Mouse (Mus musculus) kidney, adult 2 months (tissue): ENCODE results near the gene Rora. TPM values are rescaled to one million over a fixed set of nuclear protein-coding genes. Genes with fewer than 3 reads are reported as not detected.
A peak's percentile ranks its signal among the peaks of the same experiment; 100 is the strongest.

Experiments used
- DNase-seq: peaks from one replicate; pipeline ENCODE4 v3.0.0; 2021
- H3K27ac ChIP-seq: fragments of 200-500 bp; 2 replicates; pipeline ENCODE4 v1.5.1; 2012; ENCODE audit warnings: low read depth, low read length, control low read depth, inconsistent platforms; ENCODE audit not compliant: insufficient read depth
- H3K27me3 ChIP-seq: fragments of 200-500 bp; replicated peaks from 2 replicates; pipeline ENCODE4 v1.6.1; 2012; ENCODE audit warnings: mild to moderate bottlenecking, moderate library complexity, low read length, inconsistent platforms; ENCODE audit not compliant: control insufficient read depth, insufficient read depth
- H3K36me3 ChIP-seq: fragments of 200-500 bp; 2 replicates; pipeline ENCODE4 v1.6.1; 2012; ENCODE audit warnings: mild to moderate bottlenecking, moderate library complexity, low read length, inconsistent platforms; ENCODE audit not compliant: control insufficient read depth, insufficient read depth
- H3K4me1 ChIP-seq: fragments of 200-500 bp; 2 replicates; pipeline ENCODE4 v1.6.1; 2011; ENCODE audit warnings: low read length; ENCODE audit not compliant: control insufficient read depth, insufficient read depth
- H3K4me3 ChIP-seq: fragments of 200-500 bp; 2 replicates; pipeline ENCODE4 v1.5.1; 2011; ENCODE audit warnings: mild to moderate bottlenecking, low read depth, low read length, control low read depth; ENCODE audit not compliant: insufficient read depth
- CTCF ChIP-seq: fragments of 200-500 bp; conservative IDR thresholded peaks from 2 replicates; pipeline ENCODE4 v1.5.1; 2011; ENCODE audit warnings: low read depth, mild to moderate bottlenecking, control low read depth, low read length, moderate library complexity, mixed read lengths; ENCODE audit not compliant: insufficient read depth, insufficient read length
- POLR2A ChIP-seq: fragments of 200-500 bp; IDR thresholded peaks from one replicate; pipeline ENCODE4 v1.6.1; 2011; ENCODE audit warnings: low read depth, low read length, control low read depth
- WGBS: fragments of 180-500 bp; shearing (Covaris S2); methylation state at CpG from one replicate; pipeline ENCODE4 v1.1.7; 2018; 5-methylcytosine and 5-hydroxymethylcytosine counted together
- polyA plus RNA-seq: library from polyadenylated mRNA; depleted of rRNA; stranded (reverse); fragments of >200 nt; gene quantifications from 2 replicates; pipeline ENCODE4 v1.2.3, GENCODE M21; 2012

The Rora gene
- polyA plus RNA-seq, 1 experiment: 15.5 TPM

DNA sequence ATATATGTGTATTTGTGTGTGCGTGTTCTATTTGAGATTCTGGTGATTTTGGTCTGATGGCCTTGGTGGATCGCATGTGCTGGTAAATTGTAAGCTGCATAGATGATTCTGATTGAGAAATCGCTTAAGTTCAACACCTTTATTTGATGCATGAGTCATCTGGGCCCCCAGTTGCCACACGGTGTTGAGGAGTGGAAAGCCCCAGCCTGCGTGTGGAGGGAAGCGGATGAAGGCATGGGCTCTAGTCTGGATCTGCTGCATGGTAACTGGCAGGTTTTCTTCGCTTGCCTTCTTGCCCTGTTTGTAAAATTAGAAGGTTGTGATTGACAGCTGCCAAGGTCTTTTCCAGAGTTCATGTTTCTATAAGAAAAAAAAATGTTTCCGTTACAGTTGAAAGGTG is 646.7 kb downstream of the Rora start:
- H3K4me3 ChIP-seq: no peak overlapping the region
- H3K4me1 ChIP-seq: peaks cover 15% of the 10 kb centered on the region; the same call in 1 of the 2 replicates
- no peak overlapping the region for H3K27ac ChIP-seq
- DNase-seq: no peak
- TF ChIP-seq POLR2A (no peak), CTCF (no peak)
- no peaks in the 10 kb centered on the region for H3K27me3 ChIP-seq
- WGBS: 91% methylated on average over 8 of the region's 8 CpGs
- H3K36me3 ChIP-seq: no peaks in the 10 kb centered on the region

DNA sequence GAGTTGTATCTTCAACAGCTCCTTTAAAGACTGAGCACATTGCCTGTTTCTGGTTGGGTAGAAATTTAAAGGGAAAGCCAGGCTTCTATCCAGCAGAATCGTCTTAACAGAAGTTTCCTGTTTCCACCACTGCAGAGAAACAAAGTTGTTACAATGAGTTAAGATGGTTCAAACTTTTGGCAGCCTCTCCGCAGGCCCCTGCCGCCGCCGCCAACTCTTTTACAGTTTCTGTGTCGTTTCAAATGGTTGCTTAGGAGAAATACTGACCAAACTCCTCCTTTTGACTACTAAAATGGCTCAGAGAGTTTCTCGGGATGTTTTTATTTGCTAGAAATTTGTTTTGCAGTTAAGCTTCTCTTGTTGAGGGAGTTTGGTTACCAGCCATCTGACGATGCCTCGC is 647.9 kb downstream of the Rora start:
- H3K27ac ChIP-seq: no peak overlapping the region
- TF ChIP-seq POLR2A (no peak), CTCF (no peak)
- H3K4me1 ChIP-seq: peaks cover 15% of the 10 kb centered on the region; the same call in 1 of the 2 replicates
- no peaks in the 10 kb centered on the region for H3K27me3 ChIP-seq
- 40% methylated on average over 9 of the region's 9 CpGs for WGBS
- peak; percentile 48 for DNase-seq
- H3K4me3 ChIP-seq: no peak overlapping the region
- H3K36me3 ChIP-seq: no peaks in the 10 kb centered on the region

DNA sequence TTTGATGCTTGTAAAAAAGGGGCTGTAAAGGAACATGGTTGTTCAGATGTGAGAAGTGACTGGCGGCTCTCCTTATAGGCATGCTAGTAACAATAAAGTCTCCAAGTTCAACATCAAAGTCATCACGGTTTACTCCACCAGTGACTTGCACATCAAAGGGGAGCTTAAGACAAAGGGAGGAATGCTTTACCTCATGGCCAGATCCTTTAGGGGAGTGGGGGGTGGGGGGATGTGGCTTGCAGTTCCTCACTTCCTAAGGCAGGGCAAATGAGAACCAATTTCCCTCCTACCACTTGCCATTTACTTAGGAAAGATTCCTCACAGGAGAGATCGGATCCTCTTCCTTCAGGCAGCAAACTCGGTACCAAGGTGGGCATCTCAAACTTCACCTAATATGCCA is 648.4 kb downstream of the Rora start:
- TF ChIP-seq POLR2A (no peak), CTCF (no peak)

DNA sequence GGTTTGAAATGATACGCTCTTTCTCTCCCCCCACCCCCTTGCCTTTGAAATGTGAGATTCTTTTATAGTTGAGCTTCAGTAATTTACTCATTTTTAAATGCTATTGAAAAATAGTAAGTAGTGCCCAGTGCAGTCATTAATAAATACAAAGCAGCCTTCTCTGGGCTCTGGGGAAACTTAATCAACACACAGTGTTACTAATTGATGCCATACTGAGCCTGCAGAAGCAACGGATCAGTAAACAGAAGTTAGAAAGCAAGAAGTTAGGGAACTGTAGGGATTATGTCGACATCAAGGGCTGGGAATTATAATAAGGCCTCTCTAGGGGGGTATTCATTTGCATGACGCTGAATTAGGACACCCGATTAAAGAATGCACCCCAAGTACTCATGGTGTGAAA is 649.3 kb downstream of the Rora start:
- TF ChIP-seq POLR2A (no peak), CTCF (no peak)
- DNase-seq: no peak

More for the DNA sequence above, 648.4 kb downstream of the Rora start:
- no peaks in the 10 kb centered on the region for H3K36me3 ChIP-seq
- DNase-seq: no peak
- 58% methylated on average over 4 of the region's 4 CpGs for WGBS
- peaks cover 15% of the 10 kb centered on the region; the same call in 1 of the 2 replicates for H3K4me1 ChIP-seq
- no peaks in the 10 kb centered on the region for H3K27me3 ChIP-seq
- H3K4me3 ChIP-seq: no peak overlapping the region
- H3K27ac ChIP-seq: no peak overlapping the region

DNA sequence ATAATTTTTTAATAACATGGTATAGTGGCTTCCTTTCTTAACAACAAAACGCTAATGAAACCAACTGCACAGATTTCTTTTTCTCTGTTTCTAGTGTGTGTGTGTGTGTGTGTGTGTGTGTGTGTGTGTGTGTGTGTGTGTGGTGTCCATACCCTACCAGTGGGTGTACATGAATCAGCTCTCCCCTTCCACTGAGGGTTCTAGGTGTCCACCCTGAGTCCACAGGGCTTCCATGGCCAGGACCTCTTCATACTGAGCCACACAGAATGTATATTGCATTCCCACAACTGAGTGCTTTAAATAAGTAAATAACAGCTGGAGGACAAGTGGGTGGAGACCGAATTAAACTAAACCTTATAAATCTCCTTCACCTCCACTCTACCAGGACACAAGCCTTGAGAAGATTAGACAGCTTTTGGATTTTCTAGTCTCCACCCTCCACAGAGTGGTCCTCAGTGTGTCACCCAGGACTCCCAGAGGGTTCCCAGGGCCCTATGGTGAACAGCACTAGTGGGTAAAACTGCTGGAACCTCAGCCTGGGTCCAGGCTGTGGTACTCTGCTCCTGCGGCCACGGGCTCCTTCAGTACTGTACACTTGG is 649.9 kb downstream of the Rora start:
- Histone ChIP-seq H3K36me3 (no peaks in the 10 kb centered on the region), H3K4me3 (no peak overlapping the region), H3K4me1 (peaks cover 21% of the 10 kb centered on the region), H3K27me3 (no peaks in the 10 kb centered on the region), H3K27ac (no peak overlapping the region)
- DNase-seq: no peak
- TF ChIP-seq POLR2A (no peak), CTCF (no peak)
- 81% methylated on average over 4 of the region's 4 CpGs for WGBS

More for the DNA sequence above, 649.3 kb downstream of the Rora start:
- Histone ChIP-seq H3K27ac (no peak overlapping the region), H3K36me3 (no peaks in the 10 kb centered on the region), H3K4me3 (no peak overlapping the region), H3K4me1 (peaks cover 16% of the 10 kb centered on the region), H3K27me3 (no peaks in the 10 kb centered on the region)
- WGBS: 46% methylated on average over 5 of the region's 5 CpGs

DNA sequence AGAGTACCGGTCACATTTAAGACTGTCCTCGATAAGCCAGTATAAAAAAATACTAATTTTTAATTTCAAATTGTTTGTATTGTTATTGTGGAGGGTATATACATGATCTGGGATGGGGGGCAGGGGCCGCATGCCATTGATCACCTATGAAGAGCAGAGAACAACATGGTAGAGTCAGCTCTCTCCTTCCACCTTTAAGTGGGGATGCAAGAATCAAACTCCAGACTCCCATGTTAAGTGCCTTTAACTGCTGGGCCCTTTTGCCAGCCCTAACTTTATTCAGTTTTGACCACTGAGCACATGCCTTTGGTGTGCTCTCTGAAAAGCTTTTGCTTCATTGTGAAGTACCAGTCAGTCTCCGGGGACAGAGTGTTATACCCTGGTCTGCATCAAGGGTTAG is 650.4 kb downstream of the Rora start:
- 96% methylated on average over 4 of the region's 4 CpGs for WGBS
- TF ChIP-seq CTCF: no peak
- no peak for TF ChIP-seq POLR2A
- Histone ChIP-seq H3K27me3 (no peaks in the 10 kb centered on the region), H3K36me3 (no peaks in the 10 kb centered on the region), H3K4me1 (peaks cover 21% of the 10 kb centered on the region), H3K4me3 (no peak overlapping the region), H3K27ac (no peak overlapping the region)
- DNase-seq: no peak

DNA sequence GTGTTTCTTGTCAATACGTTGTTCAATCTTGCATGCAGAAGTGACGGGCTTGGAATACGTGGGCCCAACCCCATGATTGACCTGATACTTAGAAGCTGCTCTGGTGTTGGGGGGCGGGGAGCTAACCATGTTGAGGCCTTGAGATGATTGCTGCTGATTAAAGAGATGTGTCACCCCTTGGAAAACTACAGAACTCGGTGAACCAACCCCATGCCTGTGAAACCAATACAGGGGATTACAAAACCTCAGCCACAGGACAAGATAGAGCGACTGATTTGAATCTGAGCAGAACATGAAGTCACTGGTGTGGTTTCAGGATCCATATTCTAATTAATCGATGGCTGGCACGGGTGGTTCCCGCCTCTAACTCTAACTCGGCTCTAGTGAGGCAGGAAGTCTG is 650.9 kb downstream of the Rora start:
- Histone ChIP-seq H3K36me3 (no peaks in the 10 kb centered on the region), H3K27me3 (no peaks in the 10 kb centered on the region), H3K27ac (no peak overlapping the region), H3K4me3 (no peak overlapping the region), H3K4me1 (peaks cover 21% of the 10 kb centered on the region)
- TF ChIP-seq CTCF (no peak), POLR2A (no peak)
- 70% methylated on average over 10 of the region's 10 CpGs for WGBS
- DNase-seq: no peak

DNA sequence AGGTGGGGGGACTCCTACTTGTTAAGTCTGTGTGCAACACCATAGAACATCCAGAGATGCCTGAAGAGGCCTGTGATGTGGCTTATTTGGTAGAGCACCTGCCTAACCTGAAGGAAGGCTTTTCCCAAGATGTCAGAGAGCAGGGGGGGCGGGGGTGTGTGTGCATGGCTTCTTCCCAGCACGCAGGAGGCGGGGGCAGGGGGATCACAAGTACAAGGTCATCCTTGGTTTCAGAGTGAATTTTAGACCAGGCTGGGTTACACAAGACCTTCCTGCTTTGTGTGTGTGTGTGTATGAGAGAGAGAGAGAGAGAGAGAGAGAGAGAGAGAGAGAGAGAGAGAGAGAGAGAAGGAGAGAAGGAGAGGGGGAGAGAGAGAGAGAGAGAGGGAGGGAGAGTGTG is 651.4 kb downstream of the Rora start:
- no peak for DNase-seq
- TF ChIP-seq CTCF (no peak), POLR2A (no peak)
- 66% methylated on average over 3 of the region's 3 CpGs for WGBS
- Histone ChIP-seq H3K36me3 (no peaks in the 10 kb centered on the region), H3K4me1 (peaks cover 21% of the 10 kb centered on the region), H3K4me3 (no peak overlapping the region), H3K27ac (no peak overlapping the region), H3K27me3 (no peaks in the 10 kb centered on the region)
